Mouse (Mus musculus) gastrocnemius, postnatal 4 days (tissue): ENCODE results near the gene Olfr462. TPM values are rescaled to one million over a fixed set of nuclear protein-coding genes. Genes with fewer than 3 reads are reported as not detected.

Experiments used
- DNase-seq, 2 experiments: peaks; one replicate each; pipeline ENCODE4 v3.0.0; 2021 to 2022; ENCODE audit warnings: low spot score in 2 of 2, mixed read lengths in 2 of 2
- total RNA-seq, 2 experiments: library from RNA; stranded (reverse); gene quantifications; 2 replicates each; pipeline ENCODE4 v1.2.3; 2021

Gene Olfr462
- total RNA-seq, 2 experiments from 2014 or later = not detected

- DNase-seq = no peak
These were observed 44.2 kb downstream of the Olfr462 start for GRCm38 (mm10) chr11:87847884-87848283.

GRCm38 (mm10) chr11:87846968-87847600 is 45.0 kb downstream of the Olfr462 start:
- no peak for DNase-seq

- no peak for DNase-seq
These were observed 50.6 kb downstream of the Olfr462 start for GRCm38 (mm10) chr11:87841436-87841835.

DNA sequence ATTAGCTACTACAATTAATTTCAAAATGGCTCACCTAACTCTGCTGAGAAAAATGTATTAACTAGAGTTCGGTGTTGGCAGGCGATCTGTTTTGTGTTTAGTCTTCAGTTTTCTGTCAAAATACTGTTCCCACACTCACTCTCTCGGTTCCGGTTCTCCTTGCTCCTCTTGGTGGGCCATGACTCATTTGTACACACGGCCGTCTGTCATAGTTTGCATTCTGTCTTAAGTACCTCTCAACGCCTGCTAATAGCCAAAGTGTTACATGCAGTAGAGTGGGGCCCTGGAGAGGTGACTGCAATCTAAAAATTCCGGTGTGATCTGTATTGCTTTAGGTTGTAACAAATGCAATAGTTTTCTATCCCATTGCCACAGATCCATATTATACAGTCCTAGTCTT is 51.4 kb downstream of the Olfr462 start:
- DNase-seq = no peak

Other genes starting within 250 kb of the Olfr462 start
- under 1 TPM; 0.17 to 0.29 TPM for gene Rnf43, start 229.5 kb downstream of the Olfr462 start, total RNA-seq
- 10 to 100 TPM; 52.1 to 55.5 TPM for gene Supt4a, start 154.7 kb downstream of the Olfr462 start, total RNA-seq
- under 1 TPM; 0.18 to 0.39 TPM for gene Tspoap1, start 131.7 kb downstream of the Olfr462 start, total RNA-seq
- gene Mpo, start 98.7 kb downstream of the Olfr462 start, total RNA-seq = under 1 TPM; 0.34 to 0.93 TPM
- gene Lpo, start 64.0 kb downstream of the Olfr462 start, total RNA-seq = not detected
- 1 to 10 TPM; 5.3 to 6.6 TPM for gene Mks1, start 39.1 kb downstream of the Olfr462 start, total RNA-seq
- not detected for gene Epx, start 16.7 kb downstream of the Olfr462 start, total RNA-seq
- gene Olfr463, start 5.1 kb upstream of the Olfr462 start, total RNA-seq = not detected
- gene Olfr464, start 28.7 kb upstream of the Olfr462 start, total RNA-seq = not detected
- 100 to 1,000 TPM; 113 to 114 TPM for gene Dynll2, start 95.3 kb upstream of the Olfr462 start, total RNA-seq
- 100 to 1,000 TPM; 171 to 215 TPM for gene Srsf1, start 155.1 kb upstream of the Olfr462 start, total RNA-seq
- gene Vezf1, start 176.0 kb upstream of the Olfr462 start, total RNA-seq = 10 to 100 TPM; 39.5 to 44.8 TPM
- 10 to 100 TPM; 47.4 to 53.8 TPM for gene Cuedc1, start 205.8 kb upstream of the Olfr462 start, total RNA-seq